Mouse (Mus musculus) erythroid progenitor cell, adult 5-6 weeks (primary cell): ENCODE data around the gene Theg. TPM values are rescaled to one million over a fixed set of nuclear protein-coding genes. Genes with fewer than 3 reads are reported as not detected.

Source experiments
- ATAC-seq: replicated peaks from 2 replicates; pipeline ENCODE4 v1.8.0; 2016; ENCODE audit warnings: moderate number of reproducible peaks, mild to moderate bottlenecking, moderate TSS enrichment, inconsistent platforms; ENCODE audit not compliant: poor library complexity, low FRiP score, severe bottlenecking
- total RNA-seq, 2 experiments: library from RNA; stranded (forward) in 1 of 2; stranded (reverse) in 1 of 2; fragments of 150-400 nt in 1 of 2; fragments of 186-747, 209-891 nt in 1 of 2; gene quantifications; 2 replicates each; pipeline versions ENCODE4 v1.2.3 to v1.2.4; 2015 to 2017; ENCODE audit warnings: low replicate concordance in 2 of 2

The Theg gene
- total RNA-seq, 2 experiments from 2014 or later = not detected

GRCm38 (mm10) chr10:79559716-79560115 is 27.4 kb downstream of the Theg start:
- ATAC-seq = no peak

GRCm38 (mm10) chr10:79557496-79557895 is 29.6 kb downstream of the Theg start:
- ATAC-seq = no peak

- no peak for ATAC-seq
These were observed 30.2 kb downstream of the Theg start for GRCm38 (mm10) chr10:79556951-79557350.

GRCm38 (mm10) chr10:79555238-79555724 is 31.9 kb downstream of the Theg start:
- no peak for ATAC-seq

GRCm38 (mm10) chr10:79554330-79555237 is 32.5 kb downstream of the Theg start, which contains the start of gene Mier2:
Gene Mier2, minus strand, starts transcription at chr10:79555199.
- no peak for ATAC-seq

GRCm38 (mm10) chr10:79553691-79554090 is 33.4 kb downstream of the Theg start:
- no peak for ATAC-seq

- ATAC-seq = no peak
These were observed 34.0 kb downstream of the Theg start for GRCm38 (mm10) chr10:79553176-79553575.

- no peak for ATAC-seq
These were observed 34.6 kb downstream of the Theg start for GRCm38 (mm10) chr10:79552531-79552930.

- ATAC-seq = no peak
These were observed 36.8 kb downstream of the Theg start for GRCm38 (mm10) chr10:79550366-79550765.

- ATAC-seq = no peak
These were observed 38.0 kb downstream of the Theg start for GRCm38 (mm10) chr10:79548971-79549723.

- no peak for ATAC-seq
These were observed 38.6 kb downstream of the Theg start for GRCm38 (mm10) chr10:79548546-79548945.

- no peak for ATAC-seq
These were observed 39.9 kb downstream of the Theg start for GRCm38 (mm10) chr10:79547148-79547675.

- ATAC-seq = no peak
These were observed 40.6 kb downstream of the Theg start for GRCm38 (mm10) chr10:79546483-79546882.

- no peak for ATAC-seq
These were observed 41.2 kb downstream of the Theg start for GRCm38 (mm10) chr10:79545891-79546290.

- no peak for ATAC-seq
These were observed 42.5 kb downstream of the Theg start for GRCm38 (mm10) chr10:79544631-79545030.

- no peak for ATAC-seq
These were observed 43.1 kb downstream of the Theg start for GRCm38 (mm10) chr10:79543884-79544597.

GRCm38 (mm10) chr10:79542171-79542570 is 45.0 kb downstream of the Theg start:
- no peak for ATAC-seq

GRCm38 (mm10) chr10:79541522-79541921 is 45.6 kb downstream of the Theg start:
- ATAC-seq = no peak

GRCm38 (mm10) chr10:79540746-79541145 is 46.4 kb downstream of the Theg start:
- 0 out of 2 replicates have a peak, but pooled peaks have one; percentile 17 for ATAC-seq
